Mouse (Mus musculus) left cerebral cortex, postnatal 4 days (tissue): Measurements from ENCODE around the gene Dnah10. TPM values are rescaled to one million over a fixed set of nuclear protein-coding genes. Genes with fewer than 3 reads are reported as not detected.

Experiments used
- DNase-seq: peaks from one replicate; pipeline ENCODE4 v3.0.0-alpha.2; 2022
- intact Hi-C: fragments of 180-260 bp; cut with DNase I; formaldehyde crosslinking; loops from one replicate; pipeline ENCODE4 v1.15.1; 2025
- total RNA-seq, 2 experiments: library from RNA; stranded (reverse); gene quantifications; 2 replicates each; pipeline ENCODE4 v1.2.3; 2021

Dnah10 gene
- total RNA-seq, 2 experiments from 2014 or later: 0.76 to 1.1 TPM

GRCm38 (mm10) chr5:124862013-124862866 is 137.4 kb downstream of the Dnah10 start, which contains the start of the genes Ccdc92 and Zfp664:
TSS of gene Ccdc92 (minus strand) at chr5:124862424.
TSS of gene Zfp664 (plus strand) at chr5:124862691.
- peak; percentile 100 for DNase-seq
- intact Hi-C loops: no loop called here

GRCm38 (mm10) chr5:124862871-124863741 is 138.2 kb downstream of the Dnah10 start:
- intact Hi-C loops: no loop called here

GRCm38 (mm10) chr5:124868981-124869380 is 144.1 kb downstream of the Dnah10 start:
- peak; percentile 74 for DNase-seq
- intact Hi-C loops: no loop called here

More at GRCm38 (mm10) chr5:124862871-124863741, 138.2 kb downstream of the Dnah10 start:
- no peak for DNase-seq

- intact Hi-C loops: no loop called here
- DNase-seq: no peak
These were observed 147.1 kb downstream of the Dnah10 start for GRCm38 (mm10) chr5:124872033-124872432.

- no peak for DNase-seq
- intact Hi-C loops: no loop called here
These were observed 148.2 kb downstream of the Dnah10 start for GRCm38 (mm10) chr5:124873096-124873495.

- intact Hi-C loops: no loop called here
- DNase-seq: no peak
These were observed 149.2 kb downstream of the Dnah10 start for GRCm38 (mm10) chr5:124873890-124874601.

- intact Hi-C loops: no loop called here
- no peak for DNase-seq
These were observed 154.4 kb downstream of the Dnah10 start for GRCm38 (mm10) chr5:124879251-124879650.

- no peak for DNase-seq
- intact Hi-C loops: no loop called here
These were observed 154.9 kb downstream of the Dnah10 start for GRCm38 (mm10) chr5:124879801-124880200.

- peak; percentile 60 for DNase-seq
- intact Hi-C loops: no loop called here
These were observed 159.0 kb downstream of the Dnah10 start for GRCm38 (mm10) chr5:124883877-124884276.

Other genes starting within 250 kb of the Dnah10 start
- gene Rilpl2, start 246.7 kb upstream of the Dnah10 start, total RNA-seq: 10 to 100 TPM; 19.0 to 20.5 TPM
- 10 to 100 TPM; 26.4 to 33.6 TPM for gene Snrnp35, start 242.0 kb upstream of the Dnah10 start, total RNA-seq
- gene Rilpl1, start 193.7 kb upstream of the Dnah10 start, total RNA-seq: 10 to 100 TPM; 15.0 to 16.6 TPM
- gene Tmed2, start 184.4 kb upstream of the Dnah10 start, total RNA-seq: 100 to 1,000 TPM; 119 to 123 TPM
- 10 to 100 TPM; 27.5 to 30.8 TPM for gene Ddx55, start 172.2 kb upstream of the Dnah10 start, total RNA-seq
- 10 to 100 TPM; 44.4 to 46.9 TPM for gene Eif2b1, start 146.0 kb upstream of the Dnah10 start, total RNA-seq
- 10 to 100 TPM; 36.3 to 37.1 TPM for gene Gtf2h3, start 145.9 kb upstream of the Dnah10 start, total RNA-seq
- gene Atp6v0a2, start 96.5 kb upstream of the Dnah10 start, total RNA-seq: 10 to 100 TPM; 36.2 to 39.8 TPM
- 10 to 100 TPM; 35.0 to 36.1 TPM for gene Ccdc92, start 137.3 kb downstream of the Dnah10 start, total RNA-seq
- 10 to 100 TPM; 49.3 to 53.4 TPM for gene Zfp664, start 137.6 kb downstream of the Dnah10 start, total RNA-seq